Mouse (Mus musculus): ENCODE results near the gene Chaf1a.

DNA sequence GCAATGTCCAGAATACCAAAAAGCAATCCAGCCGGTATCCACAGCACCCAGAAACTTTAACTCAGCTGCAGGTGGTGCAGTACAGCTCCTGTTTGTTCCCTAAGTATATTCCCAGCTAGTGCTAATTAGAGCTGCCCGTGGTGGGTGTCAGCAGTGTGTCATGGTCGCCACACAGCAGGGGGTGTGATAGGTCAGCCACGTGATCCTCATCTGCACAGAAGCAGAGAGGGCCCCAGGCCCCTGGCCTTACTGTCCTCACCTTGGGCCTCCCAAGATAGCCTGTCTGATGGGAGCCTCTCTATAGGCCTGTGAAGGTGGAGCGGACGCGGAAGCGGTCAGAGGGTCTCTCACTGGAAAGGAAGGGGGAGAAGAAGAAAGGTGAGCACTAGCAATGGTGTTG is 57.9 kb downstream of the Chaf1a start:
- no peak for TF ChIP-seq POLR2A (IDR thresholded peaks at IDR 0.05; ENCODE audit: control insufficient read depth, low read depth, low read length)
- TF ChIP-seq CTCF (IDR thresholded peaks at IDR 0.05; ENCODE audit: control insufficient read depth, insufficient read depth, insufficient replicate concordance, low read depth, low read length), result no peak

Measured in testis, adult 2 months (tissue).